Mouse (Mus musculus): ENCODE measurements around the gene Smdt1. TPM values are rescaled to one million over a fixed set of nuclear protein-coding genes. Genes with fewer than 3 reads are reported as not detected.

Smdt1 gene
- polyA plus RNA-seq, 1 experiment: 481 TPM

GRCm38 (mm10) chr15:82343368-82344287 is 4.9 kb downstream of the Smdt1 start:
- Histone ChIP-seq H3K79me3 (ENCODE audit: low read depth) (peaks cover 13% of the 10 kb centered on the region), H3K79me2 (ENCODE audit: control insufficient read depth, insufficient read depth) (peaks cover 24% of the 10 kb centered on the region), H3K4me3 (ENCODE audit: insufficient read depth, poor library complexity, severe bottlenecking) (no peak overlapping the region), H3ac (ENCODE audit: control insufficient read depth, insufficient read length, low read depth) (no peak overlapping the region), H3K27me3 (ENCODE audit: control insufficient read depth, insufficient read depth, insufficient read length) (no peaks in the 10 kb centered on the region), H3K36me3 (ENCODE audit: control insufficient read depth, insufficient read depth) (peaks cover 12% of the 10 kb centered on the region)
- TF ChIP-seq MAX (IDR thresholded peaks at IDR 0.05): no peak
- no peak for TF ChIP-seq CEBPB (IDR thresholded peaks at IDR 0.05; ENCODE audit: low read depth)
- no peak for TF ChIP-seq FOSL1 (IDR thresholded peaks at IDR 0.05; ENCODE audit: insufficient read depth, low read length, poor library complexity, severe bottlenecking)
- TF ChIP-seq MYOG (IDR thresholded peaks at IDR 0.05; ENCODE audit: control insufficient read depth, extremely low read depth, insufficient read length): no peak
- no peak for TF ChIP-seq MYOD1 (IDR thresholded peaks at IDR 0.05; ENCODE audit: control insufficient read depth, insufficient read length, low read depth)
- no peak for TF ChIP-seq CTCF (IDR thresholded peaks at IDR 0.05; ENCODE audit: control insufficient read depth, insufficient read depth, insufficient read length)
- no peak for TF ChIP-seq USF1 (IDR thresholded peaks at IDR 0.05; ENCODE audit: low read depth)

- H3K79me2 ChIP-seq (ENCODE audit: control insufficient read depth, insufficient read depth): peaks cover 25% of the 10 kb centered on the region
- H3K36me3 ChIP-seq (ENCODE audit: control insufficient read depth, insufficient read depth): peaks cover 25% of the 10 kb centered on the region
- H3K27me3 ChIP-seq (ENCODE audit: control insufficient read depth, insufficient read depth, insufficient read length): no peaks in the 10 kb centered on the region
- H3K4me3 ChIP-seq (ENCODE audit: insufficient read depth, poor library complexity, severe bottlenecking): no peak overlapping the region
- no peak overlapping the region for H3ac ChIP-seq (ENCODE audit: control insufficient read depth, insufficient read length, low read depth)
- TF ChIP-seq MYOG (IDR thresholded peaks at IDR 0.05; ENCODE audit: control insufficient read depth, extremely low read depth, insufficient read length) (no peak), MYOD1 (IDR thresholded peaks at IDR 0.05; ENCODE audit: control insufficient read depth, insufficient read length, low read depth) (no peak), USF1 (IDR thresholded peaks at IDR 0.05; ENCODE audit: low read depth) (no peak), FOSL1 (IDR thresholded peaks at IDR 0.05; ENCODE audit: insufficient read depth, low read length, poor library complexity, severe bottlenecking) (no peak), CEBPB (IDR thresholded peaks at IDR 0.05; ENCODE audit: low read depth) (no peak), MAX (IDR thresholded peaks at IDR 0.05) (no peak), CTCF (IDR thresholded peaks at IDR 0.05; ENCODE audit: control insufficient read depth, insufficient read depth, insufficient read length) (no peak)
- peaks cover 13% of the 10 kb centered on the region for H3K79me3 ChIP-seq (ENCODE audit: low read depth)
Observed at GRCm38 (mm10) chr15:82344971-82345370, 6.2 kb downstream of the Smdt1 start.

GRCm38 (mm10) chr15:82345820-82346470 is 7.2 kb downstream of the Smdt1 start:
- peaks cover 35% of the 10 kb centered on the region for H3K36me3 ChIP-seq (ENCODE audit: control insufficient read depth, insufficient read depth)
- H3ac ChIP-seq (ENCODE audit: control insufficient read depth, insufficient read length, low read depth): peak overlapping the region; percentile 76

GRCm38 (mm10) chr15:82346580-82347302 is 8.0 kb downstream of the Smdt1 start:
- peaks cover 40% of the 10 kb centered on the region for H3K36me3 ChIP-seq (ENCODE audit: control insufficient read depth, insufficient read depth)
- H3K79me3 ChIP-seq (ENCODE audit: low read depth): peaks cover 19% of the 10 kb centered on the region
- peak overlapping the region; percentile 58 for H3ac ChIP-seq (ENCODE audit: control insufficient read depth, insufficient read length, low read depth)
- no peak for TF ChIP-seq CTCF (IDR thresholded peaks at IDR 0.05; ENCODE audit: control insufficient read depth, insufficient read depth, insufficient read length)
- no peak for TF ChIP-seq MAX (IDR thresholded peaks at IDR 0.05)
- no peak for TF ChIP-seq MYOG (IDR thresholded peaks at IDR 0.05; ENCODE audit: control insufficient read depth, extremely low read depth, insufficient read length)
- TF ChIP-seq FOSL1 (IDR thresholded peaks at IDR 0.05; ENCODE audit: insufficient read depth, low read length, poor library complexity, severe bottlenecking): no peak
- TF ChIP-seq CEBPB (IDR thresholded peaks at IDR 0.05; ENCODE audit: low read depth): no peak
- TF ChIP-seq MYOD1 (IDR thresholded peaks at IDR 0.05; ENCODE audit: control insufficient read depth, insufficient read length, low read depth): no peak
- TF ChIP-seq USF1 (IDR thresholded peaks at IDR 0.05; ENCODE audit: low read depth): no peak
- H3K27me3 ChIP-seq (ENCODE audit: control insufficient read depth, insufficient read depth, insufficient read length): no peaks in the 10 kb centered on the region
- peaks cover 43% of the 10 kb centered on the region for H3K79me2 ChIP-seq (ENCODE audit: control insufficient read depth, insufficient read depth)
- peak overlapping the region; percentile 60 for H3K4me3 ChIP-seq (ENCODE audit: insufficient read depth, poor library complexity, severe bottlenecking)

More at GRCm38 (mm10) chr15:82345820-82346470, 7.2 kb downstream of the Smdt1 start:
- H3K4me3 ChIP-seq (ENCODE audit: insufficient read depth, poor library complexity, severe bottlenecking): peak overlapping the region; percentile 60
- H3K79me2 ChIP-seq (ENCODE audit: control insufficient read depth, insufficient read depth): peaks cover 35% of the 10 kb centered on the region
- H3K27me3 ChIP-seq (ENCODE audit: control insufficient read depth, insufficient read depth, insufficient read length): no peaks in the 10 kb centered on the region
- peak; percentile 36 for TF ChIP-seq MAX (IDR thresholded peaks at IDR 0.05)
- TF ChIP-seq CTCF (IDR thresholded peaks at IDR 0.05; ENCODE audit: control insufficient read depth, insufficient read depth, insufficient read length): no peak
- peak; percentile 85 for TF ChIP-seq USF1 (IDR thresholded peaks at IDR 0.05; ENCODE audit: low read depth)
- no peak for TF ChIP-seq MYOD1 (IDR thresholded peaks at IDR 0.05; ENCODE audit: control insufficient read depth, insufficient read length, low read depth)
- H3K79me3 ChIP-seq (ENCODE audit: low read depth): peaks cover 16% of the 10 kb centered on the region

- Histone ChIP-seq H3K36me3 (ENCODE audit: control insufficient read depth, insufficient read depth) (peaks cover 40% of the 10 kb centered on the region), H3K79me2 (ENCODE audit: control insufficient read depth, insufficient read depth) (peaks cover 48% of the 10 kb centered on the region), H3K79me3 (ENCODE audit: low read depth) (peaks cover 24% of the 10 kb centered on the region), H3K27me3 (ENCODE audit: control insufficient read depth, insufficient read depth, insufficient read length) (no peaks in the 10 kb centered on the region), H3K4me3 (ENCODE audit: insufficient read depth, poor library complexity, severe bottlenecking) (no peak overlapping the region), H3ac (ENCODE audit: control insufficient read depth, insufficient read length, low read depth) (peak overlapping the region; percentile 49)
- TF ChIP-seq CTCF (IDR thresholded peaks at IDR 0.05; ENCODE audit: control insufficient read depth, insufficient read depth, insufficient read length): no peak
- no peak for TF ChIP-seq FOSL1 (IDR thresholded peaks at IDR 0.05; ENCODE audit: insufficient read depth, low read length, poor library complexity, severe bottlenecking)
- TF ChIP-seq MYOG (IDR thresholded peaks at IDR 0.05; ENCODE audit: control insufficient read depth, extremely low read depth, insufficient read length): no peak
Observed at GRCm38 (mm10) chr15:82347303-82347676, 8.5 kb downstream of the Smdt1 start.

Measured in C2C12 (cell line).